Mouse (Mus musculus) forebrain, embryonic 16.5 days (tissue): ENCODE results near the gene Erich2. TPM values are rescaled to one million over a fixed set of nuclear protein-coding genes. Genes with fewer than 3 reads are reported as not detected.

Experiments used
- polyA plus RNA-seq: library from polyadenylated mRNA; unstranded; fragments of >200 nt; fragmentation: Nextera tagmentation; extraction: Ambion mirVana; gene quantifications from 2 replicates; pipeline ENCODE4 v1.2.1, GENCODE M21; 2015

Erich2 gene
- polyA plus RNA-seq, 1 experiment from 2014 or later = 2.6 TPM

Other genes starting within 250 kb of the Erich2 start
- 1.8 and 2.0 TPM in 2 replicates for gene Sp5, start 33.9 kb upstream of the Erich2 start, polyA plus RNA-seq
- 77.5 and 96.0 TPM in 2 replicates for gene Gad1, start 44.3 kb downstream of the Erich2 start, polyA plus RNA-seq
- gene Gorasp2, start 152.8 kb downstream of the Erich2 start, polyA plus RNA-seq = 134 and 136 TPM in 2 replicates
- 2.2 and 3.8 TPM in 2 replicates for gene Gm26558, start 153.3 kb downstream of the Erich2 start, polyA plus RNA-seq